Mouse (Mus musculus): ENCODE data around the gene Ift52.
"Not testable (repeated sequence)": the region's sequence is repeated elsewhere in the genome, so short reads cannot be mapped to it uniquely, and the experiment has no call there.

The Ift52 gene

DNA sequence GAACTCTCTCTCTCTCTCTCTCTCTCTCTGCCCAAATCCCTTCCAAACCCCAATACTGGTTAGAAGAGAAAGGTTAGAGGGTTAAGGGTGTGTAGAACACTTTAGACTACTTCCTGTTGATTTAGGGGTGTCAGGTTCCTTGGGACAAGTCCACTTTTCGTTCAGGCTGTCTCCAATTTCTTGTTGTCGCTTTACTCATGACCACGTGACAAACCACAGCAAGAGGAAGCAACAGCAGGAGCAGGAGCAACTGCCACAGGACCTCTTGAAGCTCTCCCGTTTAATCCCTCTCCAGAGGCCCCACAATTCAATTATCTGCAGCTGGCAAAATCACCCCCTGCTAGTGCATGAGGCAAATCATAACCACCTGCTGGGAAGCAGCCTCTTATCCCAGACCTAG is 15.5 kb downstream of the Ift52 start:
- DNase-seq, result no peak

GRCm38 (mm10) chr2:163039940-163040339 is 22.8 kb downstream of the Ift52 start:
- no peak for DNase-seq

DNA sequence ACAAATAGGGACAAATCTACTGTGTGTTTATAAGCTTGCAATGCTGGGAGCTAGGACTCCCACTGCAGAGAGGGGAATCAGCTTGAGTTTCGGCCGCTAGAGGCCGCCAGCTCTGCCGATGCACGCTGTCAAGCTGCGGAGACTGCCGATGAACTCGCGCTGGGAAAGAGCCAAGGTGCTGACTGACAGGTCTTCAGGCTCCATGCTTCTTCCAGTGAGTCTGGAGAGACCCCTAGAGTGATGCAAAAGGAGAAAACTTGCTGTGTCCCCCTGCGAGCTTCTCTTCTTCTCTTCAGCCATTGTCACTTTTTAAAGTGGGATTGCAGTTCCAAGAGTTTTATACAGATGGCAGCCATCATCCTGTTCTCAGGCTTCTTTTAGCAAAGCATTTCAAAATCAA is 31.0 kb downstream of the Ift52 start:
- peak; percentile 30 for DNase-seq

GRCm38 (mm10) chr2:163049116-163049515 is 32.0 kb downstream of the Ift52 start:
- DNase-seq, result no peak

DNA sequence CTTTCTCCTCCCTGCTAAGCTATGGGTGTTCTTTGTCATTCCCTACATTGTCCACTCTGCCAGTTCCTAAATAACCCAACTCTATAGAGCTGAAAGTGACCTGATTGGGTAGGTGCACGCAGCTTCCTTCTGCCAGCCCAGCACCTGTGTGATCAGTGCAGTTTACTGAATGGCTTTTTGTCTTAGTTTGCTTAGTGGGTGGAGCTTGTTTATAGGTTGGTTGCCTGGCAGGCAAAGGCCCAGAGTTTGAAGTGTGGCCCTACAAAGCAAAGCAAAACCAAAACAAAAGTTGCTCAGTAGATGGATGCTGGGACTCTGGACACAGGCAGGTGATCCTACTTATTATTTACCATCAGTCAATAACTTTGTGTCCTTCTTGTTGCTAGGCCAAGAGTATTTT is 34.5 kb downstream of the Ift52 start:
- DNase-seq, result no peak

- no peak for DNase-seq
These were observed 34.9 kb downstream of the Ift52 start for GRCm38 (mm10) chr2:163052101-163052500.

DNA sequence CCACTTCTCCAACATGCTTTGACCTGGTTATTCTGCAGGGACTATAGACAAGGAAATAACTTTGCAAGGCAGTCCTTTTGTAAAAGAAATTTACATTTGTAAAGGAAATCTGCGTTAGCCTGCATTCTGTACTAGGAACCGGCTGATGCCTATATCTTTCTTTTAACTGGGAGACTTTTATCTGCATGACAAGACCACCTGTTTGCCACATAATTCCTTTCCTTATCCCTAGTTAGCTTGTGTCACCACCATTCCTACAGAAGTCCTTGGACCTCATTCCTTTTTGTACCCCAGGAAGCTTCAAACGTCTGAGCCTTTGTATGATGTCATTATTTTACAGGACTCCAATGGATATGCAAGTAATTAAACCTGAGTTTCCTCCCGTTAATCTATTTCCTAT is 35.7 kb downstream of the Ift52 start:
- DNase-seq, result no peak

GRCm38 (mm10) chr2:163054335-163054840 is 37.2 kb downstream of the Ift52 start, which contains the start of gene Mybl2:
Gene Mybl2 (plus strand): TSS chr2:163054687.
- DNase-seq, result peak; percentile 64

DNA sequence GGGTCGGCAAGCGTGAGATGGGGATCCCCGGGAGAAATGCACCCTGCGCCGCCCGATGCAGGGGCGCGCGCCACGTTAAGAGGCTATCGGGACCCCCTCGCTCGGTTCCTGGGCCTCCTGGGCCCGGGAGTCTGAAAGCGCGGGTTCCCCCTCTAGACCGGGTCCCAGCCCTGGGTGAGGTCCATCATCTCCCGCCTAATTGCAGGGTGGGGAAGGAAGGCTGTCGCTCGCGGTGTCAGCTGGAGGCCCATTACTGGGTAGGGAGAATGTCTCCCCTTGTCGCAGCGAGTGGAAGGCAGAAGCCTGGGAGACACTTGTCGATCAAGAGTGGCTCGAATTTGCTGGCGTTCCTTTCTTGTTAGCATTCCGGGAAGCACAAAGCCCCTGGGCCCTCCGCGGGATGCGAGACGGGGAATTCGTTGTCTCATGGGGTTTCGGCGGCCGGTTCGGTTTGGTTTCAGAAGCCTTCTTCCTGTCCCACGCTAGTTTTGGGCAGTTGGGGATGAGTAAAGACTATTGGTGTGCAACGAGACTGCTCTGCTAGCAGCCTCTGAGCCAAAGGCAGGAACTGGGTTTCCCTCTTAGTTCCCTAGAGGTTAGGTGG is 37.8 kb downstream of the Ift52 start:
- DNase-seq, result no peak

GRCm38 (mm10) chr2:163055715-163056114 is 38.6 kb downstream of the Ift52 start:
- DNase-seq, result no peak

- no peak for DNase-seq
These were observed 39.4 kb downstream of the Ift52 start for GRCm38 (mm10) chr2:163056584-163056983.

DNA sequence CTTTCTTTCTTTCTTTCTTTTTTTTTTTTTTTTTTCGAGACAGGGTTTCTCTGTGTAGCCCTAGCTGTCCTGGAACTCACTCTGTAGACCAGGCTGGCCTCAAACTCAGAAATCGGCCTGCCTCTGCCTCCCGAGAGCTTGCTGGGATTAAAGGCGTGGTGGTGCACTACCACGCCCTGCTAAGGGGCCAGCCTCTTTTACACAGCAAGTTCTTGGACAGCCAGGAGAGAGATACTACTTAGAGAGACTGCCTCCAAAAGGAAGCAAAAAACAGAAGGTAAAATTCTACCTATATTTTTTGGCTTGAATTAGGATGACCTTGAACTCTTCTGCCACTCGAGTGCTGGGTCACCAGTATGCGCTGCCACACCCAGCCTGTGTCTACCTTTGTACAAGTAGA is 41.8 kb downstream of the Ift52 start:
- not testable (repeated sequence) for DNase-seq

- no peak for DNase-seq
These were observed 43.5 kb downstream of the Ift52 start for GRCm38 (mm10) chr2:163060630-163061029.

DNA sequence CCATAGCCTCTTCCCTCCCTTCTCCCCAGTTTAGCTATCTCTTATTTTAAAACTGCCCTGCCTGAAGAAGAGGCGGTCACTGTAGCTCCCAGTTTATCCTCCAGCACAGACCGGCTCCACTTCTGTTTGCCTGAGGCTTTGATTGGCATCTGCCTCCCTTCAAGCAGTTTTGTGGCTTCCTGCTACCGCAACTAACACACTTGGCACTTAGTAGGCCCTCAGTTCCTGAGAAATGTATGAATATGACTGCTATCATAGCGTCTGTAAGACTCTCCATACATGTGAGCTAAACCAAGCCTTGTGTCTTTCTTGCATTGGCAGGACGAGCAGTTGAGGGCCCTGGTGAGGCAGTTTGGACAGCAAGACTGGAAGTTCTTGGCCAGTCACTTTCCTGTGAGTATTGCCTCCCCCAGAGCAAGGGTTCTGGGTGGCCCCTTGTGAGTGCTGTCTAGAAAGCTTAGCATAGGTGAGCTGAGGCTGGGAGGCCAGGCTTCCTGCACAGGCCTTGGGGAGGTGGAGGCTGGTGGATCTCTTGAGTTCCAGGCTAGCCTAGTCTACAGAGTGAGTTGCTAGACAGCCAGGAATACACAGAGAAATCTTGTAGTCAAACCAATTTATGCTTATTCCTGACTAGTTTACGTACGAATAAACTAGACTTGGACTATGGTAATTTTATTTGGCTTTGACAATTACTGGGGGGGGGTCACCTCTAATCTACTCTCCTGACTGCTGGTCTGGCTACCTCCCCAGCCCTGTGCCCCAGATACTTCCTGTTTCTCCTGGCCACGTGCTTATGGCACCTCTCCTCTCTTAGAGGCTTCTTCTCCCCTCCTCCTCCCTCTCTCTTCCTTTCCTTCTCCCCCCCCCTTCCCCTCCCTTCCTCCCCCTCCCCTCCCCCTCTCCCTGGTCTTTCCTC is 44.3 kb downstream of the Ift52 start:
- no peak for DNase-seq

DNA sequence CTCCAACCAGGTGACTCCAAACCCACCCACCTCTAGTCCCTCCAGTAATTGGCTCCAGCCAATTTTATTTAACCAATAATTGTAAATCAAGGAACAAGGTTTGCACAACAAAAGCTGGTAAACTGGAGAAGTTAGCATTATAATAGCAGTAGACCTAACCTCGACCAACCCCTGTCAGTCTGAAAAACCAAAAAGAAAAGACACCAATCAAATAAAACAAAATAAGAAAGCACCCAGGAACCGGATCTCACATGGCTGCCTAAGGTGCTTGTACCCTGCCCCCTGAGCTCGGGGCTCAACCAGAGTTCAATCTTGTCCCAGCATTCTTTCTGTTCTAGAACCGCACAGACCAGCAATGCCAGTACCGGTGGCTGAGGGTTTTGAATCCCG is 45.0 kb downstream of the Ift52 start:
- no peak for DNase-seq

DNA sequence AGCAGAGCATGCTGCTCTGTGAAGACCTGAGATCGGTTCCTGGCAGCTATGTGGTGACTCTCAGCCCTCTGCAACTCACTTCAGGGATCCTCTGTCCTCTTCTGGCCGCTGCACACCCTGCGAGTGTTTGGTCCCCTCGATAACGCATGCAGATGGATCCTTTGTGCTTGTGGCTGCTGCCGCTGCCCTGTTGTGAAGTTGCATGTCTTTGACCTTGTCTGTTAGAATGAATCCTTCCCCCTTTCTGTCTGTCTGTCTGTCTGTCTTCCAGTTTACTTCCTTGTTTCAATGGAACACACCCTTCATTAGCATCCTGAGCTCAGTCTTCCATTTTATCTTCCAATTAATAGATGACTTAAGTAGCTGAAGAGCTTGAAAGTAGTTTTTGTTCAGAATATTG is 49.2 kb downstream of the Ift52 start:
- DNase-seq, result no peak

DNA sequence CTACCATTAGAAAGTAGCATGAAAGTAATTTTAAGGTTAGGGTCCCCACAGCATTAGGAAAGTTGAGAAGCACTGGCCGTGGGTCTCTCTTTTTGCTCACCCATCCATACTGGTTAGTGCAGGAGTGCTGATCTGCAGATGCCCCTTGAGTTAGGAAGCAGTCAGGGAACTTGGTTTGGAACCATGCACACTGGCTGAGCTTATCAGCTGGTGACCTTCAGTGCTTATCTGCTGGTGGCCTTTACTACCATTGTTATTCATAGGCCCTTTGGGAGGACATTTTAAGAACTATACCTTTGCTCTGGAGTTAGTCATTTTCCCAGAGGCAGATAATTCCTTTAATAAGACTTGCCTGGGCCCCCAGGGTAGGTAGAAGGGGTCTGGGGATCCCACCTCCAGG is 50.1 kb downstream of the Ift52 start:
- no peak for DNase-seq

GRCm38 (mm10) chr2:163070213-163070612 is 53.1 kb downstream of the Ift52 start:
- DNase-seq, result no peak

- no peak for DNase-seq
These were observed 54.4 kb downstream of the Ift52 start for GRCm38 (mm10) chr2:163071590-163071989.

GRCm38 (mm10) chr2:163073023-163073757 is 56.0 kb downstream of the Ift52 start:
- no peak for DNase-seq

DNA sequence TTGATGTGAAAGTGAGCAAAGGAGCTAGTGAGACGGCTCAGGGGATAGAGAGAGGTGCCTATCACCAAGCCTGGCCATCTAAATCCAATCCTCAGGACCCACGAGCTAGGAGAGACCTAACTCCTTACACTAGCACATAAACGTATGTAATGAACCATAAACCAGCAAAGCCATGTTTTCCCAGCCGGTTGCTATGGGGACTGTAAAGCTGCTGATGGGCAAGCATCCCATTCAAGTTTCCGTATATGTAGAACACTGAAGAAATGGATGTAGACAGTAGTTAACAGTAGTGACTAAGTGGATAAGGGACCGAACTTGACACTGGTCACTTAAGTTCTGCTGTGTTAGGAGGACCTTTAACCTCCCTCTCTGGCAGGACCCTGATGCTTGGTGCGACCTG is 56.9 kb downstream of the Ift52 start:
- no peak for DNase-seq

DNA sequence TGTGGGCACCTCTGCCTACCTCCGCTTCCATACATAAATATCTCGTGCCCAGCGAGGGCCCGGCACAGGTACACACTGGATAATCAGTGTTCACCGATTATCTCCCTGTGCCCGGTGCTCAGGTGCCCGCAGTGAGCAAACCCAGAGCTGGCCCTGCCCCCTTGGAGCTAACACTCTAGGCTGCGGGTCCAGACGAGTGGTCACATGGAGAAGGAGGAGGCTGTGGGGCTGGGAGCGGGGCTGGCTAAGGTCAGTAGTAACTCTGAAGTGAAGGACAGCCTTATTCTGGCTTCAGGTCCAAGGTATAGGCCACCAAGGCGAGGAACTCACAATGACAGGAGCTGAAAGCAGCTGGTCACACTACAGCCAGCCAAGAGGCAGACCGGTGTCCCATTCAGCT is 57.7 kb downstream of the Ift52 start:
- no peak for DNase-seq

- no peak for DNase-seq
These were observed 58.1 kb downstream of the Ift52 start for GRCm38 (mm10) chr2:163075234-163075633.

- no peak for DNase-seq
These were observed 61.9 kb downstream of the Ift52 start for GRCm38 (mm10) chr2:163079041-163079440.
